Mouse (Mus musculus) neural tube, embryonic 11.5 days (tissue): Measurements from ENCODE around the gene Ankrd27. TPM values are rescaled to one million over a fixed set of nuclear protein-coding genes. Genes with fewer than 3 reads are reported as not detected.
A peak's percentile ranks its signal among the peaks of the same experiment; 100 is the strongest.
"Not testable (repeated sequence)": the region's sequence is repeated elsewhere in the genome, so short reads cannot be mapped to it uniquely, and the experiment has no call there.

ENCODE experiments used
- ATAC-seq: fragments of 200-750 bp; cut with Nextera tagmentation; 2 replicates; pipeline ENCODE4 v1.8.0; 2017; ENCODE audit warnings: moderate number of reproducible peaks, mild to moderate bottlenecking, moderate TSS enrichment, moderate library complexity; ENCODE audit not compliant: insufficient read depth, low FRiP score, low TSS enrichment
- DNase-seq: peaks from one replicate; pipeline ENCODE4 v3.0.0-alpha.2; 2015; ENCODE audit warnings: low spot score
- H3K27ac ChIP-seq: fragments of 300-500 bp; sonication (generic); 2 replicates; pipeline ENCODE4 v1.5.1; 2014; ENCODE audit warnings: low read depth, mild to moderate bottlenecking, low read length
- H3K27me3 ChIP-seq: fragments of 300-500 bp; sonication (generic); 2 replicates; pipeline ENCODE4 v1.6.1; 2014; ENCODE audit warnings: mild to moderate bottlenecking, low read length, mixed read lengths; ENCODE audit not compliant: control insufficient read depth, insufficient read depth
- H3K36me3 ChIP-seq: fragments of 300-500 bp; sonication (generic); 2 replicates; pipeline ENCODE4 v1.6.1; 2014; ENCODE audit warnings: mild to moderate bottlenecking, low read length, moderate library complexity, mixed read lengths; ENCODE audit not compliant: control insufficient read depth, insufficient read depth
- H3K4me1 ChIP-seq: fragments of 300-500 bp; sonication (generic); 2 replicates; pipeline ENCODE4 v1.6.1; 2014; ENCODE audit warnings: low read length, mixed read lengths; ENCODE audit not compliant: control insufficient read depth, insufficient read depth
- H3K4me2 ChIP-seq: fragments of 300-500 bp; sonication (generic); 2 replicates; pipeline ENCODE4 v1.6.1; 2014; ENCODE audit warnings: low read depth, mild to moderate bottlenecking, moderate library complexity
- H3K4me3 ChIP-seq: fragments of 300-500 bp; sonication (generic); 2 replicates; pipeline ENCODE4 v1.5.1; 2014; ENCODE audit warnings: low read depth, low read length
- H3K9ac ChIP-seq: fragments of 300-500 bp; sonication (generic); 2 replicates; pipeline ENCODE4 v1.6.1; 2014; ENCODE audit warnings: mild to moderate bottlenecking, low read length
- H3K9me3 ChIP-seq: fragments of 300-500 bp; sonication (generic); 2 replicates; pipeline ENCODE4 v1.6.1; 2016; ENCODE audit warnings: low read length; ENCODE audit not compliant: control insufficient read depth
- WGBS: fragments of 180-500 bp; shearing (Covaris S2); extraction: QIAGEN DNeasy Blood & Tissue Kit; methylation state at CpG from one replicate; pipeline ENCODE4 v1.1.7; 2014; 5-methylcytosine and 5-hydroxymethylcytosine counted together
- polyA plus RNA-seq: library from polyadenylated mRNA; unstranded; fragments of >200 nt; fragmentation: Nextera tagmentation; extraction: Ambion mirVana; gene quantifications from 2 replicates; pipeline ENCODE4 v1.2.1, GENCODE M21; 2014

Ankrd27 gene
- polyA plus RNA-seq, 1 experiment from 2014 or later: 28.2 TPM

DNA sequence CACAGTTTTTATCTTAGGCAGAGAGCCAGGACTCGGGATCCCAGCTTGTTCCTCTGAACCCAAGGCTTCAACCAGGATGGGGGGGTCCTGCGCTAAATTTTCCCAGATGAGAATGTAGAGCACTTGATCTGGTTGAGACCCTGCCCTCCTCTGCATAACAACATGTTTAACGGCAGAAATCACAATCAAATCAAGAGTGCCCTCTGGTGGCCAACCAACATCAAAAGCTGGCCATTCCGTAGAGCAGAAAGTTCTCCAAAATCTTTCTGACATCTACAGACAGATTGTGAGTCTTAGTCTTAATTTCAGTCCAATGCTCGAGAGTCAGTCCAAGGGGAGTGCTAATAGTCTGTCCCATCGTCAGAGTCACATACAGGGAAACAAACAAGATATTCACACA is 15.2 kb upstream of the Ankrd27 start:
- WGBS: 25% methylated on average over 6 of the region's 6 CpGs

DNA sequence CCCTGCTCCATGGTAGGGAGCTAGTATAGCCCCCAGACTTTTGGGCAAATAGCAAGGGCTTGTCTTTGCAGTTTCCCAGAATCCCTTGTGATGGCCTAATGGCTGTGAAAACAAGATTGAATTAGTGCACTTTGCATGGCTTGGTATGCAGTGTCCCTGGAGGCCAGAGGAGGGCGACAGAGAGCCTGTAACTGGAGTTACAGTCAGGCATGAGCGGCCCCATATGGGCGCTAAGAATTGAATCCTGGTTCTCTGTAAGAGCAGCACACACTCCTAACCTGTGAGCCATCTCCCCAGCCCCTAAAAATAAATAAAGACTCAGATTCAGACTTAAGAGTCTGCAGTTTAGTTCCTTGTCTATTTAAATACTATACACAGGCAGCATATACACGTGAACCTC is 6.2 kb upstream of the Ankrd27 start:
- Histone ChIP-seq H3K27ac (no peak overlapping the region), H3K4me1 (peaks cover 5% of the 10 kb centered on the region), H3K36me3 (no peaks in the 10 kb centered on the region), H3K27me3 (peaks cover 17% of the 10 kb centered on the region), H3K9me3 (no peaks in the 10 kb centered on the region), H3K4me3 (no peak overlapping the region), H3K4me2 (no peak overlapping the region), H3K9ac (no peak overlapping the region)
- DNase-seq (peak; percentile 38), ATAC-seq (no peak)
- 32% methylated on average over 4 of the region's 4 CpGs for WGBS

More for the DNA sequence above, 15.2 kb upstream of the Ankrd27 start:
- ATAC-seq, DNase-seq, H3K36me3 ChIP-seq, H3K4me1 ChIP-seq, H3K9me3 ChIP-seq, H3K27ac ChIP-seq, H3K9ac ChIP-seq, H3K27me3 ChIP-seq, H3K4me2 ChIP-seq, H3K4me3 ChIP-seq: not testable (repeated sequence)

DNA sequence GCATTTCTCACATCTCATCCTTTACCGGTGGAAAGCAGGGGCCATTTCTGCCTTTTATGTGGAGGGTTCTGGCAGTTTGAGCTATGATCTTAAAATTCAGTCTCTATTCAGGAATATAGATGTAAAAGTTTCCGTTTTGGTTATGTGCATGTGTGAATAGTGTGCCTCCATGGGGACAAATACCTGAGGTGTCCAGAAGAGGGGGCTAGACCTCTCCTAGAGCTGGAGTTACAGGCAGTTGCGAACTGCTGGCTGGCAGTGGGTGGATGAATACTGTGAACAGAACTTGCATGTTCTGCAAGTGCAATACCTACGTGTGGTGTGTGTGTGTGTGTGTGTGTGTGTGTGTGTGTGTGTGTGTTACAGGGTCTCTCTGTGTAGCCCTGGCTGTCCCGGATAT is 3.3 kb upstream of the Ankrd27 start:
- DNase-seq (no peak), ATAC-seq (no peak)
- H3K4me2 ChIP-seq: no peak overlapping the region
- no peaks in the 10 kb centered on the region for H3K36me3 ChIP-seq
- no peaks in the 10 kb centered on the region for H3K9me3 ChIP-seq
- H3K27ac ChIP-seq: no peak overlapping the region
- WGBS: 69% methylated on average over 5 of the region's 5 CpGs
- H3K4me3 ChIP-seq: no peak overlapping the region
- peaks cover 9% of the 10 kb centered on the region for H3K4me1 ChIP-seq
- no peak overlapping the region for H3K9ac ChIP-seq
- H3K27me3 ChIP-seq: peaks cover 21% of the 10 kb centered on the region

DNA sequence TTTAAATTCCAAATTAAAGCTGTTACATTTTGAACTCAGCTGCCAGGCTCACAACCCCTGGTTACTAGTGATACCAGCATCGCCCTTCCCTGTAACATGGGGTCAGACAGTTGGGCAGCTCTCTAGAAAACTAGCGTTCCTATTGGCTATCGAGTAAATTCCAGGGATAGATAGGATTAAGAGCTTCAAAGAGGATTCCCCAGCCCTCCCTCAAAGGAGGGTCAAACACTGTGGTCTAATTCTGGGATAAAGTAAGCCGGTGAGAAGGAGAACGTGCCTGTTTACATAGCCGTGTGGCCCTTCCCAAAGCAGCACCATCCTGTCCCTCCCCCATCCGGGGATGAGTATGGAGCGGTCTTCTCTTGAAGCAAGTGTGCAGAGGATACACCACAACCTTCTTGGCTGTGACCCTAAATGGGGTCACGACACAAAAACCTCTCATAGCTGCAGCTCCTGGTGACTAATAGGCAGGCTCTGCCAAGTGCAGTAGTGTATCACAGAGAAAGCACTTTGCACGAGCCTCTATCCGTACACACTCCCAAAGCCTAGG is 2.5 kb upstream of the Ankrd27 start:
- Histone ChIP-seq H3K4me3 (no peak overlapping the region), H3K9me3 (no peaks in the 10 kb centered on the region), H3K27ac (no peak overlapping the region), H3K27me3 (peaks cover 21% of the 10 kb centered on the region), H3K9ac (no peak overlapping the region), H3K4me2 (no peak overlapping the region), H3K36me3 (no peaks in the 10 kb centered on the region), H3K4me1 (peaks cover 9% of the 10 kb centered on the region)
- 15% methylated on average over 11 of the region's 11 CpGs for WGBS
- DNase-seq (no peak), ATAC-seq (no peak)

DNA sequence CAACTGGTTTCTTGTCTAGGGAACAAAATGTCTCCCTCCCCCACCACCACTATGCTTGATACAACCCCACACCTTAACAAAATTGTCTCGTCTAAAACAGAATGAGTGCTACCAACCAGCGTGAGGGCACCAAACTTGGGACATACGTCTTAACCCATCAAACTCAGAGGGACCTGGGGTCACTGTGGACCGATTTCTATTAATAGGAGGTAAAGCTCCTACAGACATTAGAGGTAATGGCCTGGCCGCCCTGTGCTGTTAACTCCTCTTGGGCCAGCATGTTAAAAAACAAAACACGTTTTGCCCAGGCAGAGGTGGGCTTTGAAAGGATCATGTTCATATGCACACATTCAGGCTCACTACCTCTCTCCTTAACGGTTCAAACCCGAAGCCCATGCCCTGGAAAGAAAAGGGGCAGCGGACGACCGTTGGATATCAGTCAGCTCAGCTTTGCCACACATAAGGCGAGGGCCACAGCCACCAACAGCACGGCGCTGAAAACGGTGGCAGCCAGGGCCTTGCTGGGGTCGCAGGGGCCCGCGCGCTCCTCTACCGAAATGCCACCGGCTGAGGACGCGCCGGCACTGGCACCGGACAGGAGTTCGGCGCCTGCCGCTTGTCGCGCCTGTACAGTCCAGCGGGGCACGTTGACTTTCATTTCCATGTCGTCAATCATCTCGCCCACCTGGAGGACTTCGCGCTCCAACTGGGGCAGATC is 1.8 kb upstream of the Ankrd27 start:
- peaks cover 9% of the 10 kb centered on the region for H3K4me1 ChIP-seq
- H3K36me3 ChIP-seq: no peaks in the 10 kb centered on the region
- H3K9me3 ChIP-seq: no peaks in the 10 kb centered on the region
- 4% methylated on average over 36 of the region's 36 CpGs for WGBS
- H3K9ac ChIP-seq: peak overlapping the region; percentile 43
- no peak overlapping the region for H3K27ac ChIP-seq
- peak overlapping the region; percentile 82 for H3K4me3 ChIP-seq
- no peak for DNase-seq
- peak overlapping the region; percentile 100 for H3K4me2 ChIP-seq
- peaks cover 21% of the 10 kb centered on the region for H3K27me3 ChIP-seq
- no peak for ATAC-seq

DNA sequence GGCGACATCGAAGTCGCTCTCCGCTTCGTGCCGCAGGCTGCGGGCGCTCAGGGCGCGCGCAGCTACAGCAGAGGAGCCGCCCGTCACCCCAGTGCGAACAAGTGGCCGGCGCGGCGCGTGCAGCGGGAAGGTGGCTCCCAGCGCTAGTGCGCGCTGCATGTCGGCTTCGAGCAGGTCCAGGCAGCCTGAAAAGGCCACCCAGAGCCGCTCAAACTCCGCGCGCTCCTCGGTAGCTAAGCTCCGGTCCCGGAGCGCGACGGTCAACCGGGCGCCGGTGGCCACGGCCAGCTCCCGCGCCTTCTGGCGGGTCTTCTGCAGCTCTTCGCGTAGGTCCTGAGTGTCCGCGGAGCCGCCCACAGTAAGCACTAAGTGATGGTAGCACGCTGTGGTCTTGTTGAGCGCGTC is 1.3 kb upstream of the Ankrd27 start:
- no peaks in the 10 kb centered on the region for H3K36me3 ChIP-seq
- WGBS: under 1% methylated on average over 50 of the region's 50 CpGs
- H3K4me2 ChIP-seq: peak overlapping the region; percentile 100
- peaks cover 21% of the 10 kb centered on the region for H3K27me3 ChIP-seq
- no peaks in the 10 kb centered on the region for H3K9me3 ChIP-seq
- H3K4me3 ChIP-seq: peak overlapping the region; percentile 82
- DNase-seq (peak; percentile 59), ATAC-seq (no peak)
- no peak overlapping the region for H3K27ac ChIP-seq
- peaks cover 9% of the 10 kb centered on the region for H3K4me1 ChIP-seq
- H3K9ac ChIP-seq: peak overlapping the region; percentile 43

DNA sequence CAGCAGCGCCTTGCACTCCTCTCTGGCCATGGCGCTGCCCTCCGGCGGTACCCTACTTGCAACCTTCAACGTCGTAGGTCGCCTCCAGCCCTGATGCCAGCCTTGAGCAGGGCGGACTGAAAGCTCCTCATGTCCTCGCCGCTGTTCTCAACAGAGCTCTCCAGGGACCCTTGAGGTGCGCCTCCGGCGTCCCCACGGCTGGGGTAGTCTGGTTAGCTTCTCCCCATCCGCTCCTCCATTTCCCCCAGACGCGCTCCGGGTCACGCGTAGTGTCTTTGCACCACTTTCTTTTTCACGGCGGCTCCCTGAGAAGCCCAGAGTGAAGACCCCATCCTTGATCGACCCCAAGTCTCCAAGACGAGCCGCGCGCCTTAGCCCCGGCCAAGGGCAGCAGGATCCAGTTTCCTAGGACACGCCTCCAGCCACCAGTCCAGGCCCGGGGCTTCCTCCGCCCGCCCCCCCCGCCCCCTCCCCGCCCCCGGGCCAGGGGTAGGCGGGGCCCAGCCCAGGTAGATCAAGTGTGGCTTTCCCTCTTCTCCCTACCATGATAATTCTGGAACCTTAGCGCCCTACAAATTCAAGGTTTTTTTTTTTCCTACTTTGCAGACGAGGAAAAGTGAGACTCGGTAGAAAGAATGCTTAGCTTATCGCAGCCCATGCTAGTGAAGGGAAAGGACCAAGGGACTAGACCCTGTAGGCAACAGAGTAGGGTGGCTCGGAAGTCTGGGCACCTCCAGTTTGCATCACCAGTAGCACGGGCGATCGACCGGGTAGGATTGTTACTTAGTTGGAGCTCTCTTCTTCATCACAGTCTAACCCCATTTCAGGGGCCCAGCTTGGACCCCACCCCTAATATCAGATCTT is 621 bp upstream of the Ankrd27 start, which contains the start of gene Rgs9bp:
Gene Rgs9bp (minus strand): TSS at position 392 of the 864 bp plus-strand sequence.
- ATAC-seq (peak; percentile 75), DNase-seq (peak; percentile 66)
- Histone ChIP-seq H3K27ac (0 out of 2 replicates have a peak within 1 kb of the TSS, but pooled peaks have one; percentile 34), H3K4me3 (peak within 1 kb of the TSS; percentile 82), H3K27me3 (peaks cover 21% of the 10 kb centered on the region), H3K9ac (peak within 1 kb of the TSS; percentile 83), H3K9me3 (no peaks in the 10 kb centered on the region), H3K4me1 (peaks cover 9% of the 10 kb centered on the region), H3K36me3 (no peaks in the 10 kb centered on the region), H3K4me2 (peak within 1 kb of the TSS; percentile 100)
- under 1% methylated on average over 37 of the region's 45 CpGs for WGBS

DNA sequence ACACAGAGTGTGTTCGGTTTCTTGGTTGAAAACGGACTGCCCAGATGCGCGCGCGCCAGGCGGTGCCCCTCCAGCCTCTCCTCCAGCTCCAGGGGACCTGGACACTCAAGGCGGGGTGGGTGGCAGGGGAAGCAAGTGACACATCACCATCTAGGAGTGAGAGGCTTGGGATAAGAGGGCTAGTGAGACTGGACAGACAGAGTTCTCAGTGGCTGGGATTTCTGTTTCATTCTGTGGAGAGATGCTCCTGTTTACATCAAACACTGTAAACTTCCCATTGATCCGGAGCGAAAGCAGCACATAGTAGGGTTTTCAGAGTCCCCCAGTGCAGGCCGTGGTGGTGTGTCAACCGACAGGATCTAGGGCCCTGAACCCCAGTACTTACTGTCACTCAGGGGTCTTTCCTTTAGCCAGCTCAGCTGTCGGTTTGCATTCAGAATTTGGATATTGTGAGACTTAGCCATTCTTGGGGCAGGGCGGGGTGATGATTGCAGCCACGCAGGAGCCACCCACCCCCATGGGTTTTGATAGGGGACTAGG is 932 bp downstream of the Ankrd27 start:
- Histone ChIP-seq H3K9me3 (no peaks in the 10 kb centered on the region), H3K27ac (no peak overlapping the region), H3K9ac (peak overlapping the region; percentile 83), H3K36me3 (no peaks in the 10 kb centered on the region), H3K4me3 (peak overlapping the region; percentile 82), H3K4me2 (peak overlapping the region; percentile 100), H3K4me1 (peaks cover 9% of the 10 kb centered on the region), H3K27me3 (peaks cover 21% of the 10 kb centered on the region)
- WGBS: 24% methylated on average over 15 of the region's 15 CpGs
- ATAC-seq (no peak), DNase-seq (no peak)
